Mouse (Mus musculus) urinary bladder, postnatal 4 days (tissue): ENCODE measurements around the gene Gm10842.
A peak's percentile ranks its signal among the peaks of the same experiment; 100 is the strongest.
"Not testable (repeated sequence)": the region's sequence is repeated elsewhere in the genome, so short reads cannot be mapped to it uniquely, and the experiment has no call there.

Source experiments
- DNase-seq, 2 experiments: peaks; one replicate each; pipeline ENCODE4 v3.0.0; 2021 to 2022; ENCODE audit warnings: low spot score in 2 of 2

Gm10842 gene

GRCm38 (mm10) chr11:105146593-105146992 is at the start of gene Gm10842:
Gm10842 (plus strand) TSS chr11:105146893.
- DNase-seq = no peak

- not testable (repeated sequence) for DNase-seq
These were observed 34.2 kb upstream of the Gm10842 start for GRCm38 (mm10) chr11:105112448-105112847.

- DNase-seq = no peak
These were observed 28.9 kb upstream of the Gm10842 start for GRCm38 (mm10) chr11:105117814-105118213.

- DNase-seq = no peak
These were observed 26.1 kb upstream of the Gm10842 start for GRCm38 (mm10) chr11:105120551-105121061.

- DNase-seq = not testable (repeated sequence)
These were observed 24.9 kb upstream of the Gm10842 start for GRCm38 (mm10) chr11:105121792-105122191.

- DNase-seq = no peak
These were observed 22.7 kb upstream of the Gm10842 start for GRCm38 (mm10) chr11:105123986-105124385.

GRCm38 (mm10) chr11:105125735-105126519 is 20.8 kb upstream of the Gm10842 start, which contains the start of gene Mettl2:
Mettl2 (plus strand) TSS chr11:105126425.
- peak; percentile 71 to 80 for DNase-seq

GRCm38 (mm10) chr11:105126520-105127029 is 20.1 kb upstream of the Gm10842 start:
- no peak for DNase-seq

- DNase-seq = no peak
These were observed 11.0 kb upstream of the Gm10842 start for GRCm38 (mm10) chr11:105135692-105136091.

GRCm38 (mm10) chr11:105137255-105137654 is 9.4 kb upstream of the Gm10842 start:
- DNase-seq = not testable (repeated sequence)

GRCm38 (mm10) chr11:105140512-105140911 is 6.2 kb upstream of the Gm10842 start:
- not testable (repeated sequence) for DNase-seq

GRCm38 (mm10) chr11:105141115-105141514 is 5.6 kb upstream of the Gm10842 start:
- DNase-seq = no peak

- DNase-seq = no peak
These were observed 3.1 kb upstream of the Gm10842 start for GRCm38 (mm10) chr11:105143564-105143963.

GRCm38 (mm10) chr11:105144084-105144483 is 2.6 kb upstream of the Gm10842 start:
- no peak for DNase-seq

GRCm38 (mm10) chr11:105144508-105145210 is 2.0 kb upstream of the Gm10842 start:
- DNase-seq = no peak

GRCm38 (mm10) chr11:105145211-105145610 is 1.5 kb upstream of the Gm10842 start:
- DNase-seq = no peak

GRCm38 (mm10) chr11:105149353-105149752 is 2.7 kb downstream of the Gm10842 start:
- no peak for DNase-seq

GRCm38 (mm10) chr11:105149766-105150165 is 3.1 kb downstream of the Gm10842 start:
- DNase-seq = no peak

GRCm38 (mm10) chr11:105150691-105151090 is 4.0 kb downstream of the Gm10842 start:
- no peak for DNase-seq

GRCm38 (mm10) chr11:105151226-105152016 is 4.7 kb downstream of the Gm10842 start:
- DNase-seq = no peak

GRCm38 (mm10) chr11:105152017-105152300 is 5.3 kb downstream of the Gm10842 start:
- DNase-seq = no peak
